In the genomic region with DNA sequence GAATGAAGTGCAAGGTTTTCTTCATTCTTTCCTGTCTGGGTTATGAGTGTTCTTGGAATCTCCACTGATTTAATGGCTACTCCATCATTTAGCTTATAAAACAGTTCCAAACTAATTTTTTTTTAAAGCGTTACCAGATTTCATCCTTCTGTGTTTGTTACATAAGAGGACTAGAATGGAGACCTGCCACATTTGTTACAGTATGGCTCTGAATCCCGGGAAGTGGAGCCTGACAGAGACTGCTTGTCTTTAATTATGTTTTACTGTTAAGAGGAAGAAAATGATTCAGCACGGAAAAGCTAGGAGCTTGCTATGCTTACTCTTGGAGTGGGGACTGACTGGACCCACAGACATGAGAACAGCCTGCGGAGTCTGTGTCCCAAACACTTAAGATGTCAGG, we compare ENCODE assay signal across 35 mouse cellular contexts. TPM values are rescaled to one million over a fixed set of nuclear protein-coding genes. Genes with fewer than 3 reads are reported as not detected.
"Had no signal": no experiment of that assay in that cellular context is flagged by ENCODE, and none has a peak within 500 bp of the region (broad histone marks: within the 10 kb centered on the region; RNA-seq: fewer than 3 reads in every experiment).

No protein-coding gene starts in this region.

- H3K4me3 ChIP-seq: heart, embryonic 13.5 days; heart, embryonic 15.5 days; intestine, embryonic 15.5 days; limb, embryonic 13.5 days; limb, embryonic 15.5 days; liver, embryonic 12.5 days had no signal

- H3K9me3 ChIP-seq: heart, embryonic 13.5 days; heart, embryonic 15.5 days; intestine, embryonic 15.5 days; limb, embryonic 13.5 days; limb, embryonic 15.5 days; liver, embryonic 12.5 days had no signal

- H3K4me2 ChIP-seq: heart, embryonic 11.5 days; heart, embryonic 13.5 days; heart, embryonic 15.5 days; hindbrain, embryonic 14.5 days; intestine, embryonic 15.5 days; limb, embryonic 13.5 days; limb, embryonic 15.5 days; liver, embryonic 12.5 days had no signal

- ATAC-seq: hindbrain, embryonic 16.5 days; inflammation-experienced regulatory T-cells, adult 6 months; intestine, embryonic 15.5 days; intestine, postnatal 0 days; liver, embryonic 12.5 days had no signal

- DNase-seq: gastrocnemius, postnatal 14 days; gastrocnemius, postnatal 36 days; heart, adult 18-20 months; heart, postnatal 14 days; heart, postnatal 36 days; kidney, adult 18-20 months; kidney, adult 8-10 months; kidney, postnatal 10 days; kidney, postnatal 25 days; kidney, postnatal 4 days; left cerebral cortex, postnatal 4 days; lung, adult 18-20 months had no signal

- H3K27ac ChIP-seq: heart, embryonic 13.5 days; heart, embryonic 15.5 days; hindbrain, embryonic 14.5 days; intestine, embryonic 15.5 days; limb, embryonic 13.5 days; limb, embryonic 15.5 days; liver, embryonic 12.5 days; liver, embryonic 14.5 days had no signal

- H3K27me3 ChIP-seq: heart, embryonic 13.5 days; heart, embryonic 15.5 days; intestine, embryonic 15.5 days; limb, embryonic 13.5 days; limb, embryonic 15.5 days; liver, embryonic 12.5 days had no signal

- H3K4me1 ChIP-seq: heart, embryonic 13.5 days; heart, embryonic 15.5 days; intestine, embryonic 15.5 days; limb, embryonic 13.5 days; limb, embryonic 15.5 days; liver, embryonic 12.5 days had no signal

- H3K9ac ChIP-seq: heart, embryonic 13.5 days; heart, embryonic 15.5 days; hindbrain, embryonic 14.5 days; intestine, embryonic 15.5 days; limb, embryonic 13.5 days; limb, embryonic 15.5 days; liver, embryonic 12.5 days; liver, embryonic 14.5 days had no signal

RNA-seq across cellular contexts. Expression of a gene that starts 5.0 kb away (rescaled TPM):
- total RNA-seq: gastrocnemius, adult 18-20 months; gastrocnemius, adult 8-10 months; gastrocnemius, postnatal 14 days; gastrocnemius, postnatal 36 days; heart, adult 18-20 months; hematopoietic stem cell, adult 5-6 weeks; liver, adult 2 months had no signal
- polyA plus RNA-seq: frontal cortex, adult 2 months; gonadal fat pad, adult 2 months; heart, embryonic 11.5 days; heart, embryonic 13.5 days; heart, embryonic 15.5 days; heart, postnatal 0 days; hindbrain, embryonic 11.5 days; hindbrain, embryonic 14.5 days; intestine, embryonic 15.5 days; intestine, postnatal 0 days; kidney, embryonic 16.5 days; limb, embryonic 11.5 days; limb, embryonic 15.5 days; liver, adult 2 months; liver, embryonic 12.5 days; liver, embryonic 16.5 days had no signal
